Mouse (Mus musculus): ENCODE data around the gene Fbxw2.

DNA sequence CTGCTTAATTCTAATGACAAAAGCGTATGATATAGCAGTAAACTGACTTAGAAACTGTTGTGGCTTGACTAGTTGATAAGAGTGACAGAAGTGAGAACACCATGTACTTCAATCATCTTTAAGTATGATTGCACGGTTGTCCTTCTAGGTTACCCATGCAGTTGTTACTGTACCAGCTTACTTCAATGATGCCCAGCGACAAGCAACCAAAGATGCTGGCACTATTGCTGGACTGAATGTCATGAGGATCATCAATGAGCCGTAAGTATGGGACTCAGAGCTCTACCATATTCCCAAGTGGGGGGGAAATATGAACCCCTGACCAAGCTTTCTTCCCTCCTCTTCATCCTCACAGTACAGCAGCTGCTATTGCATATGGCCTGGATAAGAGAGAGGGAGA, 52.4 kb downstream of the Fbxw2 start:
- TF ChIP-seq POLR2A (IDR thresholded peaks at IDR 0.05; ENCODE audit: insufficient read length, low read depth) (no peak), POLR2AphosphoS2 (IDR thresholded peaks at IDR 0.05; ENCODE audit: insufficient read length, low read depth) (peak; percentile 57), MAX (IDR thresholded peaks at IDR 0.05; ENCODE audit: low read depth) (no peak), TCF12 (IDR thresholded peaks at IDR 0.05; ENCODE audit: insufficient read depth, poor library complexity, severe bottlenecking) (no peak), E2F4 (IDR thresholded peaks at IDR 0.05; ENCODE audit: insufficient read depth) (no peak), CEBPB (IDR thresholded peaks at IDR 0.05; ENCODE audit: insufficient read depth, poor library complexity, severe bottlenecking) (no peak), MYOD1 (IDR thresholded peaks at IDR 0.05; ENCODE audit: control insufficient read depth in 1 of 3, insufficient read length in 2 of 3, low read depth in 2 of 3) (no peak), MYOG (IDR thresholded peaks at IDR 0.05; ENCODE audit: control insufficient read depth in 1 of 3, insufficient read depth in 1 of 3, insufficient read length in 2 of 3, low read depth in 2 of 3) (no peak)

Data from myocyte (in vitro differentiated cells).